Mouse (Mus musculus) limb, embryonic 13.5 days (tissue): ENCODE results near the gene Shq1. TPM values are rescaled to one million over a fixed set of nuclear protein-coding genes. Genes with fewer than 3 reads are reported as not detected.
A peak's percentile ranks its signal among the peaks of the same experiment; 100 is the strongest.

Experiments
- ATAC-seq: fragments of 200-750 bp; cut with Nextera tagmentation; 2 replicates; pipeline ENCODE4 v1.8.0; 2017; ENCODE audit warnings: low read depth, moderate number of reproducible peaks, moderate TSS enrichment; ENCODE audit not compliant: low FRiP score
- H3K27ac ChIP-seq: fragments of 300-500 bp; sonication (generic); 2 replicates; pipeline ENCODE4 v1.5.1; 2015; ENCODE audit warnings: inconsistent platforms, mild to moderate bottlenecking, moderate library complexity
- H3K27me3 ChIP-seq: fragments of 300-500 bp; sonication (generic); 2 replicates; pipeline ENCODE4 v1.6.1; 2015; ENCODE audit warnings: mild to moderate bottlenecking, inconsistent platforms
- H3K36me3 ChIP-seq: fragments of 300-500 bp; sonication (generic); 2 replicates; pipeline ENCODE4 v1.6.1; 2015; ENCODE audit warnings: inconsistent platforms, mild to moderate bottlenecking, moderate library complexity
- H3K4me1 ChIP-seq: fragments of 300-500 bp; sonication (generic); 2 replicates; pipeline ENCODE4 v1.6.1; 2015; ENCODE audit warnings: inconsistent platforms
- H3K4me2 ChIP-seq: fragments of 300-500 bp; sonication (generic); replicated peaks from 2 replicates; pipeline ENCODE4 v1.6.1; 2015; ENCODE audit warnings: inconsistent platforms, mild to moderate bottlenecking, moderate library complexity
- H3K4me3 ChIP-seq: fragments of 300-500 bp; sonication (generic); 2 replicates; pipeline ENCODE4 v1.5.1; 2015; ENCODE audit warnings: moderate library complexity, mild to moderate bottlenecking, inconsistent platforms
- H3K9ac ChIP-seq: fragments of 300-500 bp; sonication (generic); 2 replicates; pipeline ENCODE4 v1.6.1; 2015; ENCODE audit warnings: mild to moderate bottlenecking, inconsistent platforms
- H3K9me3 ChIP-seq: fragments of 300-500 bp; sonication (generic); 2 replicates; pipeline ENCODE4 v1.6.1; 2016; ENCODE audit warnings: inconsistent platforms
- WGBS: fragments of 180-500 bp; shearing (Covaris S2); methylation state at CpG from one replicate; pipeline ENCODE4 v1.1.7; 2015; 5-methylcytosine and 5-hydroxymethylcytosine counted together
- polyA plus RNA-seq: library from polyadenylated mRNA; unstranded; fragments of >200 nt; fragmentation: Nextera tagmentation; extraction: Ambion mirVana; gene quantifications from 2 replicates; pipeline ENCODE4 v1.2.1, GENCODE M21; 2015

Gene Shq1
- polyA plus RNA-seq, 1 experiment from 2014 or later: 18.6 TPM

- Histone ChIP-seq H3K9me3 (no peaks in the 10 kb centered on the region), H3K27ac (peak overlapping the region; percentile 94), H3K4me3 (peak overlapping the region; percentile 89), H3K36me3 (no peaks in the 10 kb centered on the region), H3K9ac (peak overlapping the region; percentile 95), H3K4me1 (peaks cover 52% of the 10 kb centered on the region), H3K4me2 (peak overlapping the region; percentile 78), H3K27me3 (no peaks in the 10 kb centered on the region; the same call in 1 of the 2 replicates)
- WGBS: 1% methylated on average over 15 of the region's 15 CpGs
- ATAC-seq: no peak
These were observed 34.4 kb upstream of the Shq1 start for GRCm38 (mm10) chr6:100705366-100705811.

GRCm38 (mm10) chr6:100704574-100705365 lies 33.8 kb upstream of the Shq1 start, which contains the start of gene Gxylt2:
Gene Gxylt2, plus strand, starts transcription at chr6:100704734.
- peak within 1 kb of the TSS; percentile 89 for H3K4me3 ChIP-seq
- H3K27me3 ChIP-seq: no peaks in the 10 kb centered on the region; the same call in 1 of the 2 replicates
- WGBS: under 1% methylated on average over 57 of the region's 77 CpGs
- H3K9me3 ChIP-seq: no peaks in the 10 kb centered on the region
- ATAC-seq: peak; percentile 95
- peak within 1 kb of the TSS; percentile 95 for H3K9ac ChIP-seq
- H3K27ac ChIP-seq: peak within 1 kb of the TSS; percentile 94
- H3K4me1 ChIP-seq: peaks cover 52% of the 10 kb centered on the region
- no peaks in the 10 kb centered on the region for H3K36me3 ChIP-seq
- H3K4me2 ChIP-seq: peak within 1 kb of the TSS; percentile 78

- Histone ChIP-seq H3K4me3 (peak overlapping the region; percentile 89), H3K36me3 (no peaks in the 10 kb centered on the region), H3K4me1 (peaks cover 46% of the 10 kb centered on the region), H3K9me3 (no peaks in the 10 kb centered on the region), H3K9ac (peak overlapping the region; percentile 95), H3K27ac (no peak overlapping the region; the same call in 1 of the 2 replicates), H3K27me3 (no peaks in the 10 kb centered on the region; the same call in 1 of the 2 replicates), H3K4me2 (peak overlapping the region; percentile 78)
- WGBS: 30% methylated on average over 8 of the region's 8 CpGs
- no peak for ATAC-seq
These were observed 33.2 kb upstream of the Shq1 start for GRCm38 (mm10) chr6:100704197-100704573.

- Histone ChIP-seq H3K9ac (no peak overlapping the region), H3K4me3 (no peak overlapping the region), H3K4me1 (peaks cover 14% of the 10 kb centered on the region), H3K27me3 (no peaks in the 10 kb centered on the region; the same call in 1 of the 2 replicates), H3K36me3 (no peaks in the 10 kb centered on the region), H3K9me3 (no peaks in the 10 kb centered on the region), H3K4me2 (no peak overlapping the region), H3K27ac (no peak overlapping the region)
- 78% methylated on average over 5 of the region's 5 CpGs for WGBS
- ATAC-seq: no peak
These were observed 29.8 kb upstream of the Shq1 start for GRCm38 (mm10) chr6:100700774-100701173.

- no peaks in the 10 kb centered on the region for H3K9me3 ChIP-seq
- ATAC-seq: no peak
- no peak overlapping the region for H3K4me2 ChIP-seq
- 72% methylated on average over 5 of the region's 5 CpGs for WGBS
- no peaks in the 10 kb centered on the region for H3K36me3 ChIP-seq
- no peak overlapping the region for H3K4me3 ChIP-seq
- no peak overlapping the region for H3K9ac ChIP-seq
- H3K27ac ChIP-seq: no peak overlapping the region
- H3K27me3 ChIP-seq: no peaks in the 10 kb centered on the region; the same call in 1 of the 2 replicates
- peaks cover 7% of the 10 kb centered on the region for H3K4me1 ChIP-seq
These were observed 29.0 kb upstream of the Shq1 start for GRCm38 (mm10) chr6:100699986-100700385.

- Histone ChIP-seq H3K27ac (no peak overlapping the region), H3K9me3 (no peaks in the 10 kb centered on the region), H3K4me1 (0 out of 2 replicates have a peak, but pooled peaks cover 5% of the 10 kb centered on the region), H3K4me3 (no peak overlapping the region), H3K4me2 (no peak overlapping the region), H3K36me3 (no peaks in the 10 kb centered on the region), H3K27me3 (no peaks in the 10 kb centered on the region), H3K9ac (no peak overlapping the region)
- WGBS: 72% methylated on average over 2 of the region's 2 CpGs
- ATAC-seq: no peak
These were observed 15.4 kb upstream of the Shq1 start for GRCm38 (mm10) chr6:100686341-100686740.

GRCm38 (mm10) chr6:100678636-100679035 lies 7.7 kb upstream of the Shq1 start:
- Histone ChIP-seq H3K27ac (no peak overlapping the region), H3K4me1 (no peaks in the 10 kb centered on the region), H3K9me3 (no peaks in the 10 kb centered on the region), H3K4me3 (no peak overlapping the region), H3K27me3 (no peaks in the 10 kb centered on the region), H3K4me2 (no peak overlapping the region), H3K9ac (no peak overlapping the region), H3K36me3 (no peaks in the 10 kb centered on the region)
- WGBS: 94% methylated on average over 2 of the region's 2 CpGs
- no peak for ATAC-seq

- Histone ChIP-seq H3K27me3 (0 out of 2 replicates have a peak, but pooled peaks cover 9% of the 10 kb centered on the region), H3K9me3 (no peaks in the 10 kb centered on the region), H3K4me2 (no peak overlapping the region), H3K36me3 (no peaks in the 10 kb centered on the region), H3K27ac (no peak overlapping the region), H3K9ac (no peak overlapping the region), H3K4me1 (peaks cover 3% of the 10 kb centered on the region), H3K4me3 (no peak overlapping the region)
- no peak for ATAC-seq
- 90% methylated on average over 6 of the region's 7 CpGs for WGBS
These were observed 5.5 kb upstream of the Shq1 start for GRCm38 (mm10) chr6:100676461-100676860.

- Histone ChIP-seq H3K27me3 (0 out of 2 replicates have a peak, but pooled peaks cover 9% of the 10 kb centered on the region), H3K36me3 (no peaks in the 10 kb centered on the region), H3K4me3 (no peak overlapping the region), H3K4me2 (no peak overlapping the region), H3K27ac (no peak overlapping the region), H3K9me3 (no peaks in the 10 kb centered on the region), H3K9ac (no peak overlapping the region), H3K4me1 (peaks cover 10% of the 10 kb centered on the region)
- no peak for ATAC-seq
- 24% methylated on average over 6 of the region's 6 CpGs for WGBS
These were observed 4.0 kb upstream of the Shq1 start for GRCm38 (mm10) chr6:100674974-100675373.

GRCm38 (mm10) chr6:100671401-100671800 lies 444 bp upstream of the Shq1 start:
- H3K27me3 ChIP-seq: 0 out of 2 replicates have a peak, but pooled peaks cover 9% of the 10 kb centered on the region
- peak overlapping the region; percentile 83 for H3K4me3 ChIP-seq
- H3K9me3 ChIP-seq: no peaks in the 10 kb centered on the region
- peaks cover 14% of the 10 kb centered on the region for H3K4me1 ChIP-seq
- no peak for ATAC-seq
- WGBS: 4% methylated on average over 7 of the region's 7 CpGs
- H3K27ac ChIP-seq: no peak overlapping the region
- no peaks in the 10 kb centered on the region for H3K36me3 ChIP-seq
- no peak overlapping the region; the same call in 1 of the 2 replicates for H3K9ac ChIP-seq
- H3K4me2 ChIP-seq: peak overlapping the region; percentile 96

GRCm38 (mm10) chr6:100670370-100670841 lies 551 bp downstream of the Shq1 start:
- H3K27me3 ChIP-seq: 0 out of 2 replicates have a peak, but pooled peaks cover 9% of the 10 kb centered on the region
- no peaks in the 10 kb centered on the region for H3K9me3 ChIP-seq
- H3K4me2 ChIP-seq: peak overlapping the region; percentile 96
- H3K9ac ChIP-seq: peak overlapping the region; percentile 77
- H3K4me1 ChIP-seq: peaks cover 14% of the 10 kb centered on the region
- H3K4me3 ChIP-seq: peak overlapping the region; percentile 83
- H3K27ac ChIP-seq: no peak overlapping the region
- no peaks in the 10 kb centered on the region for H3K36me3 ChIP-seq
- WGBS: under 1% methylated on average over 32 of the region's 32 CpGs
- ATAC-seq: peak; percentile 17; the same call in 1 of the 2 replicates

GRCm38 (mm10) chr6:100668858-100669257 lies 2.1 kb downstream of the Shq1 start:
- no peaks in the 10 kb centered on the region for H3K9me3 ChIP-seq
- 86% methylated on average over 2 of the region's 2 CpGs for WGBS
- H3K9ac ChIP-seq: no peak overlapping the region
- H3K27me3 ChIP-seq: 0 out of 2 replicates have a peak, but pooled peaks cover 9% of the 10 kb centered on the region
- no peak overlapping the region for H3K4me2 ChIP-seq
- peaks cover 11% of the 10 kb centered on the region for H3K36me3 ChIP-seq
- ATAC-seq: no peak
- H3K4me3 ChIP-seq: no peak overlapping the region
- peaks cover 14% of the 10 kb centered on the region for H3K4me1 ChIP-seq
- no peak overlapping the region for H3K27ac ChIP-seq
